Mouse (Mus musculus) midbrain, embryonic 14.5 days (tissue): ENCODE results near the gene Dlgap1. TPM values are rescaled to one million over a fixed set of nuclear protein-coding genes. Genes with fewer than 3 reads are reported as not detected.

Experiments used
- ATAC-seq: fragments of 200-750 bp; cut with Nextera tagmentation; 2 replicates; pipeline ENCODE4 v1.8.0; 2017; ENCODE audit warnings: moderate number of reproducible peaks, moderate library complexity; ENCODE audit not compliant: low FRiP score, low TSS enrichment
- DNase-seq: peaks from one replicate; pipeline ENCODE4 v3.0.0-alpha.2; 2015
- H3K27ac ChIP-seq: fragments of 300-500 bp; sonication (generic); replicated peaks from 2 replicates; pipeline ENCODE4 v1.5.1; 2014; ENCODE audit warnings: mild to moderate bottlenecking, low read depth, low read length, moderate library complexity
- H3K27me3 ChIP-seq: fragments of 300-500 bp; sonication (generic); 2 replicates; pipeline ENCODE4 v1.6.1; 2014; ENCODE audit warnings: low read length, control low read depth, mixed read lengths; ENCODE audit not compliant: control insufficient read depth, insufficient read depth
- H3K36me3 ChIP-seq: fragments of 300-500 bp; sonication (generic); 2 replicates; pipeline ENCODE4 v1.6.1; 2014; ENCODE audit warnings: low read length, control low read depth; ENCODE audit not compliant: control insufficient read depth, insufficient read depth
- H3K4me1 ChIP-seq: fragments of 300-500 bp; sonication (generic); 2 replicates; pipeline ENCODE4 v1.6.1; 2014; ENCODE audit warnings: mild to moderate bottlenecking, antibody characterized with exemption, low read length, control low read depth; ENCODE audit not compliant: control insufficient read depth, insufficient read depth
- H3K4me2 ChIP-seq: fragments of 300-500 bp; sonication (generic); 2 replicates; pipeline ENCODE4 v1.6.1; 2014; ENCODE audit warnings: mild to moderate bottlenecking, low read length, moderate library complexity
- H3K4me3 ChIP-seq: fragments of 300-500 bp; sonication (generic); replicated peaks from 2 replicates; pipeline ENCODE4 v1.5.1; 2014; ENCODE audit warnings: low read depth, low read length
- H3K9ac ChIP-seq: fragments of 300-500 bp; sonication (generic); replicated peaks from 2 replicates; pipeline ENCODE4 v1.6.1; 2014; ENCODE audit warnings: mild to moderate bottlenecking, low read length, moderate library complexity
- H3K9me3 ChIP-seq: fragments of 300-500 bp; sonication (generic); 2 replicates; pipeline ENCODE4 v1.6.1; 2016; ENCODE audit warnings: low read length, control low read depth, mixed read lengths; ENCODE audit not compliant: control insufficient read depth
- WGBS: fragments of 180-500 bp; shearing (Covaris S2); extraction: QIAGEN DNeasy Blood & Tissue Kit; methylation state at CpG from one replicate; pipeline ENCODE4 v1.1.7; 2014; 5-methylcytosine and 5-hydroxymethylcytosine counted together
- polyA plus RNA-seq: library from polyadenylated mRNA; unstranded; fragments of >200 nt; fragmentation: Nextera tagmentation; extraction: Ambion mirVana; gene quantifications from 2 replicates; pipeline ENCODE4 v1.2.1, GENCODE M21; 2014

Gene Dlgap1
- polyA plus RNA-seq, 1 experiment from 2014 or later = 15.7 TPM

GRCm38 (mm10) chr17:70466413-70466812 lies 497.5 kb downstream of the Dlgap1 start:
- ATAC-seq = no peak
- H3K27ac ChIP-seq = no peak overlapping the region
- no peaks in the 10 kb centered on the region for H3K36me3 ChIP-seq
- H3K27me3 ChIP-seq = no peaks in the 10 kb centered on the region
- H3K4me1 ChIP-seq = no peaks in the 10 kb centered on the region
- H3K9me3 ChIP-seq = no peaks in the 10 kb centered on the region
- 38% methylated on average over 4 of the region's 4 CpGs for WGBS
- H3K9ac ChIP-seq = no peak overlapping the region
- DNase-seq = no peak
- H3K4me3 ChIP-seq = no peak overlapping the region
- no peak overlapping the region for H3K4me2 ChIP-seq

GRCm38 (mm10) chr17:70470970-70471371 lies 502.1 kb downstream of the Dlgap1 start:
- Histone ChIP-seq H3K9ac (no peak overlapping the region), H3K36me3 (no peaks in the 10 kb centered on the region), H3K4me1 (no peaks in the 10 kb centered on the region), H3K4me3 (no peak overlapping the region), H3K27me3 (no peaks in the 10 kb centered on the region), H3K9me3 (no peaks in the 10 kb centered on the region), H3K4me2 (no peak overlapping the region), H3K27ac (no peak overlapping the region)
- ATAC-seq = no peak
- 82% methylated on average over 7 of the region's 7 CpGs for WGBS
- no peak for DNase-seq

GRCm38 (mm10) chr17:70472162-70472561 lies 503.3 kb downstream of the Dlgap1 start:
- H3K4me3 ChIP-seq = no peak overlapping the region
- no peak overlapping the region for H3K9ac ChIP-seq
- no peaks in the 10 kb centered on the region for H3K4me1 ChIP-seq
- H3K9me3 ChIP-seq = no peaks in the 10 kb centered on the region
- H3K27ac ChIP-seq = no peak overlapping the region
- no peak for ATAC-seq
- no peak for DNase-seq
- no peak overlapping the region for H3K4me2 ChIP-seq
- no peaks in the 10 kb centered on the region for H3K27me3 ChIP-seq
- 90% methylated on average over 7 of the region's 7 CpGs for WGBS
- no peaks in the 10 kb centered on the region for H3K36me3 ChIP-seq

- Histone ChIP-seq H3K4me3 (no peak overlapping the region), H3K36me3 (no peaks in the 10 kb centered on the region), H3K27me3 (no peaks in the 10 kb centered on the region), H3K4me1 (no peaks in the 10 kb centered on the region), H3K4me2 (no peak overlapping the region), H3K9ac (no peak overlapping the region), H3K9me3 (no peaks in the 10 kb centered on the region), H3K27ac (no peak overlapping the region)
- 86% methylated on average over 4 of the region's 4 CpGs for WGBS
- DNase-seq (no peak), ATAC-seq (no peak)
Measured at GRCm38 (mm10) chr17:70473871-70474270, 505.0 kb downstream of the Dlgap1 start.

- ATAC-seq (no peak), DNase-seq (no peak)
- no peaks in the 10 kb centered on the region for H3K9me3 ChIP-seq
- 86% methylated on average over 4 of the region's 4 CpGs for WGBS
- no peak overlapping the region for H3K4me2 ChIP-seq
- no peaks in the 10 kb centered on the region for H3K36me3 ChIP-seq
- no peak overlapping the region for H3K27ac ChIP-seq
- no peaks in the 10 kb centered on the region for H3K4me1 ChIP-seq
- no peak overlapping the region for H3K4me3 ChIP-seq
- no peak overlapping the region for H3K9ac ChIP-seq
- no peaks in the 10 kb centered on the region for H3K27me3 ChIP-seq
Measured at GRCm38 (mm10) chr17:70483716-70484115, 514.8 kb downstream of the Dlgap1 start.

- Histone ChIP-seq H3K4me3 (no peak overlapping the region), H3K9ac (no peak overlapping the region), H3K4me1 (no peaks in the 10 kb centered on the region), H3K9me3 (no peaks in the 10 kb centered on the region), H3K27me3 (no peaks in the 10 kb centered on the region), H3K4me2 (no peak overlapping the region), H3K27ac (no peak overlapping the region), H3K36me3 (no peaks in the 10 kb centered on the region)
- DNase-seq (no peak), ATAC-seq (no peak)
- WGBS = 88% methylated on average over 4 of the region's 4 CpGs
Measured at GRCm38 (mm10) chr17:70485668-70486067, 516.8 kb downstream of the Dlgap1 start.

- DNase-seq (no peak), ATAC-seq (no peak)
- H3K9ac ChIP-seq = no peak overlapping the region
- H3K4me1 ChIP-seq = no peaks in the 10 kb centered on the region
- H3K27ac ChIP-seq = no peak overlapping the region
- H3K4me3 ChIP-seq = no peak overlapping the region
- H3K4me2 ChIP-seq = no peak overlapping the region
- H3K27me3 ChIP-seq = no peaks in the 10 kb centered on the region
- 85% methylated on average over 7 of the region's 7 CpGs for WGBS
- H3K36me3 ChIP-seq = no peaks in the 10 kb centered on the region
- H3K9me3 ChIP-seq = no peaks in the 10 kb centered on the region
Measured at GRCm38 (mm10) chr17:70486259-70486658, 517.4 kb downstream of the Dlgap1 start.

- DNase-seq = peak; percentile 9
- Histone ChIP-seq H3K27me3 (no peaks in the 10 kb centered on the region), H3K4me2 (no peak overlapping the region), H3K4me3 (no peak overlapping the region), H3K4me1 (no peaks in the 10 kb centered on the region), H3K36me3 (no peaks in the 10 kb centered on the region), H3K27ac (no peak overlapping the region), H3K9ac (no peak overlapping the region), H3K9me3 (no peaks in the 10 kb centered on the region)
- no peak for ATAC-seq
- 85% methylated on average over 10 of the region's 10 CpGs for WGBS
Measured at GRCm38 (mm10) chr17:70486831-70487230, 518.0 kb downstream of the Dlgap1 start.

- no peak overlapping the region for H3K9ac ChIP-seq
- H3K36me3 ChIP-seq = no peaks in the 10 kb centered on the region
- ATAC-seq (peak; percentile 71), DNase-seq (peak; percentile 46)
- 71% methylated on average over 7 of the region's 7 CpGs for WGBS
- no peak overlapping the region for H3K4me2 ChIP-seq
- no peaks in the 10 kb centered on the region for H3K9me3 ChIP-seq
- H3K4me3 ChIP-seq = no peak overlapping the region
- no peaks in the 10 kb centered on the region for H3K27me3 ChIP-seq
- H3K27ac ChIP-seq = no peak overlapping the region
- no peaks in the 10 kb centered on the region for H3K4me1 ChIP-seq
Measured at GRCm38 (mm10) chr17:70488784-70489265, 520.0 kb downstream of the Dlgap1 start.
